ENCODE assay signal across 28 mouse cellular contexts in the genomic region with DNA sequence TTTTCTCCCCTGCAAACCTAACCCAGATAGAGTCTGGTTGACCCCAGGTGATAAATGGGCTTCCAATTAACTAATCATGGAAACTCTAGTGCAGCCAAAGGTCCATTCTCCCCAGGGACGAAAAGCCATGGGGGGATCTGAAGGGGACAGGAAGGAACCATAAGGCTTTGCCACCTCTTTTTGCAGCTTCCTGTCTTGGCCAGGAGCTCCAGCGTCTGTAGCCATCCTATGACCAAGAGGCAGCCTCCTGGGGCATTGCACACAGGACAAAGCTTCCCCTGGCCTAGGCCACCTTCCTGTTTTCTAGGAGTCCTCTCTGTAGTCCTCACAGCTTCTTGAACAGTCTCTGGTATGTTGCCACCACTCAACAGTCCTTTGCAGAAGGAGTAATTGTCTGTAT. TPM values are rescaled to one million over a fixed set of nuclear protein-coding genes. Genes with fewer than 3 reads are reported as not detected.
"Had no signal": no experiment of that assay in that cellular context is flagged by ENCODE, and none has a peak within 500 bp of the region (broad histone marks: within the 10 kb centered on the region; RNA-seq: fewer than 3 reads in every experiment).

No protein-coding gene starts in this region.

- H3K36me3 ChIP-seq: liver, embryonic 13.5 days; neural tube, embryonic 12.5 days; stomach, embryonic 15.5 days had no signal

- H3K4me2 ChIP-seq: liver, embryonic 13.5 days; midbrain, embryonic 11.5 days; neural tube, embryonic 12.5 days; stomach, embryonic 15.5 days had no signal

- H3K27ac ChIP-seq: kidney, postnatal 0 days; left cerebral cortex, adult 2 months; liver, embryonic 13.5 days; neural tube, embryonic 12.5 days; stomach, embryonic 15.5 days had no signal

- H3K9ac ChIP-seq: liver, embryonic 13.5 days; neural tube, embryonic 12.5 days; stomach, embryonic 15.5 days had no signal

- H3K4me3 ChIP-seq: left cerebral cortex, adult 2 months; liver, embryonic 13.5 days; neural tube, embryonic 12.5 days; stomach, embryonic 15.5 days had no signal

- H3K9me3 ChIP-seq: liver, embryonic 13.5 days; neural tube, embryonic 12.5 days; stomach, embryonic 15.5 days had no signal

- DNase-seq: kidney, postnatal 36 days; layer of hippocampus, postnatal 36 days; liver, embryonic 13.5 days; lung, adult 2 months; lung, postnatal 14 days; midbrain, embryonic 14.5 days; retina, postnatal 1 day; right cerebral cortex, postnatal 25 days; spleen, adult 18-20 months; thymus, adult 2 months; thymus, postnatal 14 days; thymus, postnatal 4 days had no signal

- H3K27me3 ChIP-seq: liver, embryonic 13.5 days; neural tube, embryonic 12.5 days; stomach, embryonic 15.5 days had no signal

RNA-seq across cellular contexts. Expression of gene Spesp1, which starts 46.5 kb away (rescaled TPM):
- total RNA-seq: left cerebral cortex, postnatal 10 days; liver, adult 2 months; megakaryocyte progenitor cell, adult 5-6 weeks; megakaryocyte-erythroid progenitor cell, adult 5-6 weeks; midbrain, postnatal 0 days; neutrophil, adult 5-6 weeks had no signal
- polyA plus RNA-seq: kidney, embryonic 14.5 days; kidney, postnatal 0 days; limb, embryonic 11.5 days; limb, embryonic 14.5 days; liver, adult 2 months; liver, embryonic 13.5 days; liver, embryonic 16.5 days; lung, adult 2 months; lung, embryonic 16.5 days; midbrain, embryonic 11.5 days; midbrain, embryonic 14.5 days; midbrain, postnatal 0 days; neural tube, embryonic 12.5 days; stomach, embryonic 15.5 days had no signal
